Mouse (Mus musculus): Measurements from ENCODE around the gene Cfb.

Cfb gene

DNA sequence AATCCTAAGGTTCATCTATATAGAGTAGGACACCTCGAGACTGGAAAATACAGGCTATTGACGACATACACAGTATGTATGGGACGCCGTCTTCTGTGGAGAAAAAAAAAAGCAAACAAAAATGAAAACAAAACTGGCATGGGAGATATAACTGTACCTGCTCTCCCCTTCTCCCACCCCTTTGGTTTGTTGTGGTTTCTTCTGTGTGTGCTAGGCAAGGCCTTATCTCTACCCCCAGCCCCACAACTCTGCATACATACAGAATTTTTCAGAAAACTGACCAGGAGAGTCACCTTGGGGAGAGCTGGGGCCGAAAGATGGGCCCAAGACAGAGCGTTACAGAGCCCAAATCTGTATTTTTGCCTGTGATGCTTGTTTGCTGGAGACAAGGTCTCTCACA, 22.4 kb upstream of the Cfb start:
- DNase-seq (ENCODE audit: low read depth, low spot score) = no peak

DNA sequence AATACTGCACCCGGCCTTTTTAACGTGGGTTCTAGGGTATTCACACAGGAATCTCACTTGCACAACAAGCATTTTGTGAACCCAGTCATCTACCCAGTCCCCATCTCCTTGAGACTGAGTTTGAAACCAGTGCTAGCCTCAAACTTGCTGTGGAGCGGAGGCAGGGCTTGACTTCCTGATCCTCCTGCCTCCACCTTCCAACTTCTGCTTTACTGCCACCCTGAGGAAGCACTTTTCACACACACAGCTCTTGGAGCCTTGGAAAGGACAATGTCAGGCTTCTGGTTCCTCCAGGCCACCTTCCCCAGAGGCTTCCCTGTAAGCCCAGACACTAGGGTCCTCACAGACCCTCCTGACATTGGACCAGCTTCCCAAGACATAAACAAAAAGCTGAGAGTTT, 21.0 kb upstream of the Cfb start:
- no peak for DNase-seq (ENCODE audit: low read depth, low spot score)

DNA sequence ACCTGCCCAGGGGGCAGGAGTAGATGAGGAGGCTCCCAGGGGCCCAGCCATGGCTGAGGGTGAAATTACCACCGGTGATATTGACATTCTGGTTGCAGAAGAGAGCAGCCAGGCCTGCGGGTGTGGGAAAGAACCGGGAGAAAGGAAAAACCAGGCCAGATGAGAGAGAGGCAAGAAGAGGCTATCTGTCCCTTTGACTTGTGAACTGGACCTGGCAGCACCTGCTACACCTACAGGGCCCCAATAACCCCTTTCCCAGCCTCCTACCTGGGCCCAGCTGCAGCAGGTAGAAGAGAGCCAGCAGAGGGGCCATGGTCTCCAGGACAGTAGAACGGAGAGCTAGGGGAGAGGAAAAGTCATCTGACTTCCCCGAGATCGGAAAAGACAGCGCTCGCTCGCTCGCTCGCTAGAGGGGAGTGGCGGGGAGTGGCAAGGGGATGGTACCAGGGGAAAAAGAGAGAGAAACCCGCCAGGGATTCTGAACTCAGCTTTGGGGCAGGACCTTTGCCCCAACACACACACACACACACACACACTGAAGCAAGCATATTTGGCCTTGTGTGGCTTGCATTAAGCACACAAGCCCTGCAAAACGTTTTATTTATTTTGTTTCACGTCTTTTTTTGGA, 19.5 kb upstream of the Cfb start, which contains the start of gene Gm20547:
Gm20547 (minus strand) TSS at position 360 of the 628 bp plus-strand sequence.
- no peak for DNase-seq (ENCODE audit: low read depth, low spot score)

DNA sequence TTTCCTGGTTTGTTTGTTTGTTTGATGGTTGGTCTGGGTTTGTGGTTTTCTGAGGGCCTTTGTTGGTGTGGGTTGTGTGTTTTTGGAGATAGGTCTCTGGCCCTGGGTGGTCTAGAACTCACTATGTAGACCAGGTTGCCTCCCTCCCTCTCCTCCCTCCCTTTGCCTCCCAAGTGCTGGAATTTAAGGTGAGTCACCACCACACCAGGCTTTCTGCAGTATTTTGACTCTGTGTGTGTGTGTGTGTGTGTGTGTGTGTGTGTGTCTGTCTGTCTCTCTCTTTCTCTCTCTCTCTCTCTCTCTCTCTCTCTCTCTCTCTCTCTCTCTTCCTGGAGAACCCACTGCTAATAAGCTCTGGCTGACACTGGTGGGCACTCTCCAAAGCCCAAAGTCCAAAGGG, 18.8 kb upstream of the Cfb start:
- no peak for DNase-seq (ENCODE audit: low read depth, low spot score)

DNA sequence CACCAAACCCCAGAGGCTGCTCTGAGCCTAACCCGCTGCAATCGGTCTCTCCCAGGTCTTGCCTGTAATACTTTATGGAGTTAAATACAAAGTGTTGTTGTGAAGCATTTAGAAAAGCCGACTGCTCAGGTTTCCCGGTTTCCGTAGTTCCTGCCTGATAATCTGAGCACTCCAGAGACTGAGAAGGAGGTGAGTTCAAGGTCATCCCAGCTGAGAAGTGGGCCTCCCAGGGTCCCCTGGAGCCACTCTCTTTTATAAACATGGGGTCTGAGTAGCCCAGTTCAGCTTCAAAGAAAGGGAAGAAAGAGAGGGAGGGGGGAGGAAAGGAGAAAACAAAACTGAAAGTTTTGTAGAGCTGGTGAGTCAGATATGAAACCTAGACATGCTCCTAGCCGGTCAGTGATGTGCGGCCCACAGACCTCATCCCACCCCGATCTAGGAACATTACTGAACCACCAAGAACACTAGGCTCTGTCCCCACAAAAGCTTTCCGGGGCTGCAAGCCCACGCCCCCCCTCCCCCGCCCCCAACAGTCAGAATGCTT, 17.1 kb upstream of the Cfb start, which contains the start of gene Zbtb12:
Zbtb12 (plus strand) TSS at position 148 of the 544 bp plus-strand sequence.
- DNase-seq (ENCODE audit: low read depth, low spot score) = no peak

DNA sequence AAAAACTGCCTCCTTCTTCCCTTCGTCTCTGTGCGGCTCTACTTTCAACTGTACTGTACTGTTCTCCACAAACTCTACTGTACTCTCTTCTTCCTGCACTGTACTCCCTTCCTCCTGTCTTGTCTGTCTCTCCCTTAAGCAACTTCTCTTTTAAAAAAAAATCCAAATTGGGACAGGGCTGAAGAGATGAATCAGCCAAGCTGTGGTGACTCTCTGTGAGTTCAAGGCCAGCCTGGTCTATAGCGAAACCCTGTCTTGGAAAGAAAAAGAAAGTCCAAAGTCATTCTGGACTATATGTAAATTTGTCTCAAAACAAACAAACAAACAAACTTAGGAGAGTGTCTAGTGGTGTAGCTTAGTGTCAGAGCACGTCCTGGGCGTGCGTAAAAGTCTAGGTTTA, 12.0 kb upstream of the Cfb start:
- no peak for DNase-seq (ENCODE audit: low read depth, low spot score)

DNA sequence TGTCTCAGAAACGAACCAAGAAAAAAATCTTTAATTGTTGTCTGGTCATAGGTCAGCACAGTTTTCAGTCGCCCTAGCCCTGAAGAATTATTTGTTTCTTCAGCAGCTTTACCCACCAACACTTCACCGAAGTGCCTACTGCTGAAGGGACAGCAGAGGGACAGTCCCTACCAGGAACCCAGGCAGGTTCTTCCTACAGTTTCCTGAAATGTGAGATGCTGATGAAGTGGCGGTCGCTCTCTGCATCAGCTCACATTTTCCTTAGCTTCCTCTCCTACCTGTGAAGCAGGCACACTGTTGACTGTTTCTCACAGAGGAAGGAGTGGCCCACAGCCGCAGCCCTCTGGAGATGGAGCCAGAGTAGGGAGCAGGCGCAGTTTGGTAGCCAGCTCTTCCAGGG, 3.7 kb upstream of the Cfb start:
- no peak for DNase-seq (ENCODE audit: low read depth, low spot score)

DNA sequence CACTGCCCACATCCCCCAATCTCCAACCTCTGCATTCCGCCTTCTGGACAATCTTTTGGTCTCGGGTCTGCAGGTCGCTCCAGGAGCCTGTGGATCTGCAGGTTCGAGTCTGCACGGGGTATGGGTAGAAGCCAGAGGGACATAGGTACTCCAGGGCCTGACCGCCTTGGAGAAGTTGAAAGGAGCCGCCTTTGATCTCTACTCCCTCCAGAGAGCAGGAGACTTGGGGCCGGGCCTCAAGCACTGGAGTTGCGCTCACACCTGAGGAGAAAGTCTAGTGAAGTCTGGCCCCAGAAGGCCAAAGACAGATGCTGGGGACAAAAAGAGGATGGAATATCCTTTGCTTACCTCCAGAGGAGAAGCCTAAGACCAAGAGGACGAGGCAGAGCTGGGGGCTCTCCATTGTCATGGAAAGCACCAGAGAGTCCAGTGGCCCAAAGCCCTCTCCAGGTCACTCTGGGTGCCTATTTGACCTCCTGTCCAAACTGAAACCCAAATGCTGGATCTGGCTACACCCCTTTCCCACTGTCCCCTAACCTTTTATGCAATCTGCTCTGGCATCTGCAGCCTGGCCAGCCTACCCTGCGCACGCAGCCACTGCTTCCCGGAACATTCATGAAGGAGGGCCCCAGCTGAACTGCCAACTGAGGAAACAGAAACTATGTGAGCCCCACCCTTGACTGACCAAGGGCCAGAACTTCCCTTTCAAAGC, 458 bp downstream of the Cfb start:
- no peak for DNase-seq (ENCODE audit: low read depth, low spot score)

DNA sequence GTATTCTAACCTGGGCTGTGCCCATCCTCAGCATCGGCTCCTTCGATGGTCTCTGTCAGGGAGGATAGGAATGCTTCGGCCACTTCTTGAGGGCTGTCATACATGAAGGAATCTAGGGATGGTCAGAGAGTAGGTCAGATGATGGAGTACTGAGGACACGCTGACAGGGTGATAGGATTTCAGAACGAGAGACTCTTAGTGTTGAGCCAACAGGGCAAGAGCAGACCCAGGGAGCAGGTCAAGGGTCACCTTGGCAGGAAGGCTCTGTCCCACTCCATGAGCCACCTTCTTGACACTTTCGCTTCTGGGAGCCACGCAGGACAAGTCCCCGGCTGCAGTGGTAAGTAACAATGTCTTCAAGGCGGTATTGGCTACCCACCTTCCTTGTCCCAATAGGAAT, 1.8 kb downstream of the Cfb start:
- no peak for DNase-seq (ENCODE audit: low read depth, low spot score)

DNA sequence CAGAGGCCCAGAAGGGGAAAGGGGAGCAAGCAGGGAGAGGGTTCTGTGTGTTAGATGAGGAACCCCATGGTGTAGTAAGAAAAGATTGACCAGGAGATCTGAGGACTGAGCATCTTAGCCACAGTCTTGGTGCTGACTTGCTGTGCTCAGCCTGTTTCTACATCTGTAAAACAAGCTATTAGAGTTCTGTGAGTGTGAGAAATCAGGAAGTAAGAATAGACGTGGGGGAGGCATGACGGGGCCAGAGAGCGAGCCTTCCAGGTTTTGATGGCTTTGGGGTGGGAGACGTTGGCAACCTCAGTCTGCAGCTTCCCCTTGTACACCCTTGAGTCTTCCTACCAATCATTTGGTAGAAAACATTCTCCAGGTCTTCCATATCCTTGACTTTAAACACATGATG, 3.6 kb downstream of the Cfb start:
- no peak for DNase-seq (ENCODE audit: low read depth, low spot score)

DNA sequence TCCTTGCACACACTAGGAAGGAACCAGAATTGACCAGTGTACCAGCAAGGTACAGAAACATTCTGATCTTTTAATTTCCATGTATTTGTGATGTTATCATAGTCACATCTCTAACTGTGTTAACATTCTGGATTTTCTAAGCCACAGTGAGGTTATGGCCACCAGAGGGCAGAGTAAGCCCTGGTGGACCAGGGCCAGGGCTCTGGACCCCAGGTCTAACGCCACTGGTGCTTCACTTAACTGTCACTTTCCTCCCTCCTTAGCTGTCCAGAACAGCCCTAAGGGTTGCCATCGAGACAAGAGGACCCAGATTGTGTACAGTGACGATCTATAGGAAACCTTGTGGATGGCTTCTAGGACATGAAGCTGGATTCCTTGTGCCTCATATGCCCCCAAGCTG, 6.5 kb downstream of the Cfb start:
- no peak for DNase-seq (ENCODE audit: low read depth, low spot score)

DNA sequence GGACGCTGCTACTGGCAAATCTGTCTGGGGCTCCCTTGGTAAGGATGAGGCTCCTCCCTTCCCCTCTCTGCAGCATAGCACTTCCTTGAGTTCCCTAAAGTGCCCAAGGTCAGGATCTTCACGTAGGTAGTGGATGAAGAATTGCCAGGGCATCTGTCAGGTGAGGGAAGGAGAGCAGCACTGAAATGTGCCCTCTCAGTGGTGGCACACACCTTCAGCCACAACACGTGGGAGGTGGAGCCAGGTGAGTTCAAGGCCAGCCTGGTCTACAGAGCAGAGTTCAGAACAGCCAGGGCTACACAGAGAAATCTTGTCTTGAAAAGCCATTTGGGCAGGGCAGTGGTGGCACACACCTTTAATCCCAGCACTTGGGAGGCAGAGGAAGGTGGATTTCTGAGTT, 7.6 kb downstream of the Cfb start:
- no peak for DNase-seq (ENCODE audit: low read depth, low spot score)

DNA sequence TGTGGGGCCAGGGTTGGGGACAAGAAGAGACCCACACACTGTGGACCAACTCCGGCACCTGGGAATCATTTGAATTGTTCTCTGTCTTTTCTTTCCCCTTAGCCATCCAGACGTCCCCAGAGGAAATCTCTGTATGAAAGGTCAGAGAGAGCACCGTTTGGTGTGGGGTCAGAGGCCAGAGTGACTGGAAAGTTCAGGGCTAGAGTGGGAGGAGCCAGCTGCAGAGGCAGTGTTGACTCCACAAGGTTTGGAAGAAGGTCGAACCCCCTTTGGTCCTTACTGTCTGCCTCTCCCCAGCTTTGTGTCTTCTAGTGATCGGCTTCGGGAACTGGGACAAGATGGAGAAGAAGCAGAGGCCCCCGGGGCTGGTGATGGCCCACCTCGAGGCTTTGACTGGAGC, 8.8 kb downstream of the Cfb start:
- DNase-seq (ENCODE audit: low read depth, low spot score) = no peak

DNA sequence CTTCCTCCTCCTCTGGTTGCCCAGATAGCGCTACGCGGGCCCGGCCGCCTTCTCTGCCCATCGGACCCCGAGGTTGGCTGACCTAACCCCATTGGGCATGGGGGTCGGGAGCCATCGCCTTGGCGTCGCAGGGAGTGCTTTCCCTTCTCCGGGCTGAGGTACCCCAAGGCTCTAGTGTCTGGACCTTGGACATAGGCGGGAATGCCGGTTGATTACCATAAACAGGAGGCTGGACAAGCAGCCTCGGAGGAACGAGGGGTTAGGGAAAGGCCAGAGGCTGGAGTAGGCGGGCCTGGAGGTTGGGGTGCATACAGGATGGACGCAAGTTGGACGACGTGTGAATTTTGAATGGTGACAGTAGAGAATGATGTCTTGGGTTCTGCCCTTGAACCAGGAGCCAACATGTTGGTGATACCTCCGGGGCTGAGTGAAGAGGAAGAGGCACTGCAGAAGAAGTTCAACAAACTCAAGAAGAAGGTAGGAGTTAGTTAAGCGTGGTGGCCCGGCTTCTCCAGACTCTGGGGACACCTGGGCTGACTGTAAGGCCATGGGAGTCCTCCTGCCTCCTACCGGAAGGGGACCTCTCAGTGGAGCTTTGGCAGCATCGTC, 11.7 kb downstream of the Cfb start:
- DNase-seq (ENCODE audit: low read depth, low spot score) = no peak

DNA sequence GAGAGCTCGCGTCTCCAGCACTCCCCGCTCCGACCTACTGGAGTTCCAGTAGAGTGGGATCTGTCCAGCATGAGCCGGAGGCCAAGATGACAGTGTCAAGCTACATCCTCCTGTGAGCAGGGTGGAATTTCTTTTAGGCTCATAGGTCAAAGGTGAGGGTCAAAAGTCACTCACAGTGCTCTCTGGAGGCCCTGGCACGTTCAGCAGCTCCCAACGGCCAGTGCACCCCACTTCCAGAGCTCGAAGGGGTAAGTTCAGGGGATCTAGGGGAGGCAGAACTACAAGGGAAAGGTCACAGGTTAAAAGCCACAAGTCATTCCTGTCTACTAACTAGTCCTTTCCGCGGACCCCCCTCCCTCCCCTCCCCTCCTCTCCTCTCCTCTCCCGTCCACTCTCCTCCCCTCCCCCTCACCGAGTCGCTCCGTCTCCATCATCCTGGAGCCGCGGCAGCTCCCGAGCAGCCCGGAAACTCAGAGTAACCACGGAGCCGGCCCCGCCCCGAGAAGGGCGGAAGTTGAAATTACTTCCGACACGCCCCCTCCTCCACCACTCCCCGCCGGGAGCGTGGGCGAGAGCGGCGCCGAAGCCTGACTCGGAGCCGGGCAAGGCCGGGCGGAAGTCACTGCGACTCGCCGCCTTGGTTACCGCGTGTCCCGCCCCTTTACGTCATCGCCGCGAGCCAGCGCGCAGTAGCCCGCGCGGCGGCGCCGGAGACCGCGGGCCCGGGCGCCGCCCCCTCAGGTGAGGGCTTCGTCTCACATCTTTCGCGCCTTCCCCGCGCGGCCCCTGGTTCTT, 12.4 kb downstream of the Cfb start, which contains the start of the genes Skiv2l and Nelfe:
Skiv2l (minus strand) TSS at position 489 of the 795 bp plus-strand sequence.
Nelfe (plus strand) TSS at position 670 of the 795 bp plus-strand sequence.
- peak; percentile 96 for DNase-seq (ENCODE audit: low read depth, low spot score)

DNA sequence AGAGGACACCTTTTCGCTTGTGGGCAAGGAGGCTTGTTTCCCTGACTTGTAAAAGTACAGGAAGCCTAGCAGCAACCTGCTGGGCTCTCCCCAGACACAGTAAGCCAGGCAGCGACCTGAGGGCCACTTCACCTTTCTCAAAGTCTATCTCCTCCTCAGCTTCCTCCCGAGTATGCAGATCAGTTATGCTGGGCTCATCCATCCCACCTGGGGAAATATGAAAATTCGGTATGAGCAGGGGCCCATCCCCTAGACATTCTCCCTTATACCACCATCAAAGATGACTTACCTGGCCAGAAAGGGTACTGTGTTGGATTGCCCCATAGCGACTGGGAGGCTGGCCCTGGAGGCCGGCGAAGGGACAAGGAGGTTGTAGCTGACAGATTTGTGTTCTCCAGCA, 14.7 kb downstream of the Cfb start:
- no peak for DNase-seq (ENCODE audit: low read depth, low spot score)

DNA sequence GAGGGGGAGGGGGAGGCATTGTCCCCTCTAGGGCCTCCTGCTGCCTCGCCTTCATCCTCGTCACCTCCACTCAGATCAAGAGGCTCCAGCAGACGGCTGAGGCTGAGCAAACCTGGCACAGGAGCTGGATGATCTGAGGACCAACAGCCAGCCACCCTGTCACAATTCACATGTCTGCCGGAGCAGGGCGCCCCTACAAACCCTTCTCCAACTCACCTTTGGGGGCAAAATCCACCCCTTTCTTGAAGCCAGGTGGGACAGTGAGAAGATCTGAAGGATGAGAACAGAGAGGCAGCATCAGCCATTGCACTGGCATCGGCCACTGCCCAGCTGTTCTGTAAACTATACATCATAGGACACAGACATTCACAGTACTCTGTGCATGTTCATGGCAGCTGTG, 15.1 kb downstream of the Cfb start:
- DNase-seq (ENCODE audit: low read depth, low spot score) = no peak

DNA sequence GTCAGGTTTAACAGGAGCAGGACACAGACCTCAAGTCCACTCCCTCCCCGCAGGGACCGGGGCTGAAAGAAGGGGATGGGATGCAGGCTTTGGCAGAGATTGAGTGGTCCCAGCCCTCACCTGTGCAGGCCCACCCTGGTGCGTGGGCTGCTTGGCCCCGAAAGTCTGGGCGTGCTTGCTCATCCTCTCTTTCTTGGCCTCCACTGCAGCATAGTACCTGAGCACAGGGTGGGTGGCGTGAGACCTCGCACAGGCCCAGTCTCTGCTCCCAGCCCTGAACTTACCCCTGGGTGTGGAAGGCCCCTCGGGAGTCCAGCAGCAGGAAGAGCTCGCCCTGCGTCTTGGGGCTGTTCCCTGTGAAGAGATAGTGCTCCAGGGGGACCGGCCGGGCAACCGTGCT, 17.4 kb downstream of the Cfb start:
- DNase-seq (ENCODE audit: low read depth, low spot score) = no peak

DNA sequence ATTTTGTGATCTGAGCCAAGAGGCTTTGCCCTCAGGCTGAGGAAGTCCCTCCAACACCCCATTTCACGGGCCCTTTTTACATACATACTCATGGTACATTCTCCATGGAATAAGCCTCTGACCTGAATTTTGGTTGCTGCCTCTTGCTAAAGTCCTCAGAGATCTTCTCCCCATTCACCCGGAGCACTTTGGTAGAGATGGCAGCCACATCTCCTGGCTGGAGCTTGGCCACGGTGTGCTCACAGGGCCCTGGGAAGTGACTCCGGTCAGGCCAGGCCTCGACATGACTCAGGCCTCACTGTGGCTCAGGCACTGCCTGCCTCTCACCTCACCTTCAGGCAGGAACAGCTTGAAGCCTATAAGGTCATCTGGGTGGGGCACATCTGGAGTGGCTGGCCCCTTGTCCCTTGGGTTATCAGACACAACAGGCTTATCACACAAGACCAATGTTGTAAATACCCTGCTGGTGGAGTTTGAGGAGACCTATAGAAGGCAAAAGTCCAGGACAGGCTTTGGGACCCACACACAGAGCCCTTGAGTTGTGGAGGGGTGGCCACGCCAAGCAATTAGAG, 21.5 kb downstream of the Cfb start:
- no peak for DNase-seq (ENCODE audit: low read depth, low spot score)

DNA sequence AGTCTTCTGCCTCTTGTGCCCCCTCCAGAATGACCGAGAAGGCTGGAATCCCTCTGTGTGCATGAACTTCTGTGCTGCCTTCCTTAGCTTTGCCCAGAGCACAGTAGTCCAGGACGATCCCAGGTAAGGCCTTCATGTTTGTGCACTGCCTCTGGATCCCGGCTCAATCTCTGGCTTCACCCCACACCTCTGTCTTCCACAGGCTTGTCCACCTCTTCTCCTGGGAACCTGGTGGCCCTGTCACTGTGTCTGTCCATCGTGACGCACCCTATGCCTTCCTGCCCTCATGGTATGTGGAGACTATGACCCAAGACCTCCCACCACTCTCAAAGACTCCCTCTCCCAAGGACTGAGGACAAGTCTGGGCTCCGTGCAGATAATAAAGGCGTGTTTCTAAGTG, 23.5 kb downstream of the Cfb start:
- no peak for DNase-seq (ENCODE audit: low read depth, low spot score)

All from ES-CJ7 (cell line).